Mouse (Mus musculus) forebrain, embryonic 14.5 days (tissue): ENCODE data around the gene Gjb4. TPM values are rescaled to one million over a fixed set of nuclear protein-coding genes. Genes with fewer than 3 reads are reported as not detected.

Experiments
- ATAC-seq: fragments of 200-750 bp; cut with Nextera tagmentation; 2 replicates; pipeline ENCODE4 v1.8.0; 2017; ENCODE audit warnings: mild to moderate bottlenecking, moderate library complexity
- DNase-seq: peaks from one replicate; pipeline ENCODE4 v3.0.0-alpha.2; 2015; ENCODE audit warnings: low spot score
- H3K27ac ChIP-seq: fragments of 300-500 bp; sonication (generic); 2 replicates; pipeline ENCODE4 v1.5.1; 2014; ENCODE audit warnings: low read depth, mild to moderate bottlenecking, control low read depth, low read length, moderate library complexity
- H3K27me3 ChIP-seq: fragments of 300-500 bp; sonication (generic); replicated peaks from 2 replicates; pipeline ENCODE4 v1.6.1; 2014; ENCODE audit warnings: low read length, control low read depth, mixed read lengths; ENCODE audit not compliant: control insufficient read depth, insufficient read depth
- H3K36me3 ChIP-seq: fragments of 300-500 bp; sonication (generic); 2 replicates; pipeline ENCODE4 v1.6.1; 2014; ENCODE audit warnings: low read length, control low read depth; ENCODE audit not compliant: control insufficient read depth, insufficient read depth
- H3K4me1 ChIP-seq: fragments of 300-500 bp; sonication (generic); 2 replicates; pipeline ENCODE4 v1.6.1; 2014; ENCODE audit warnings: antibody characterized with exemption, low read length, control low read depth; ENCODE audit not compliant: control insufficient read depth, insufficient read depth
- H3K4me2 ChIP-seq: fragments of 300-500 bp; sonication (generic); 2 replicates; pipeline ENCODE4 v1.6.1; 2014; ENCODE audit warnings: mild to moderate bottlenecking, control low read depth, low read length
- H3K4me3 ChIP-seq: fragments of 300-500 bp; sonication (generic); 2 replicates; pipeline ENCODE4 v1.5.1; 2014; ENCODE audit warnings: low read depth, low read length, control low read depth
- H3K9ac ChIP-seq: fragments of 300-500 bp; sonication (generic); 2 replicates; pipeline ENCODE4 v1.6.1; 2014; ENCODE audit warnings: mild to moderate bottlenecking, low read length, control low read depth, moderate library complexity
- H3K9me3 ChIP-seq: fragments of 300-500 bp; sonication (generic); replicated peaks from 2 replicates; pipeline ENCODE4 v1.6.1; 2016; ENCODE audit warnings: low read length, control low read depth, mixed read lengths; ENCODE audit not compliant: control insufficient read depth
- WGBS: fragments of 180-500 bp; shearing (Covaris S2); extraction: QIAGEN DNeasy Blood & Tissue Kit; methylation state at CpG from one replicate; pipeline ENCODE4 v1.1.7; 2014; 5-methylcytosine and 5-hydroxymethylcytosine counted together
- polyA plus RNA-seq: library from polyadenylated mRNA; unstranded; fragments of >200 nt; fragmentation: Nextera tagmentation; extraction: Ambion mirVana; gene quantifications from 2 replicates; pipeline ENCODE4 v1.2.1, GENCODE M21; 2014

Gene Gjb4
- polyA plus RNA-seq, 1 experiment from 2014 or later: not detected

DNA sequence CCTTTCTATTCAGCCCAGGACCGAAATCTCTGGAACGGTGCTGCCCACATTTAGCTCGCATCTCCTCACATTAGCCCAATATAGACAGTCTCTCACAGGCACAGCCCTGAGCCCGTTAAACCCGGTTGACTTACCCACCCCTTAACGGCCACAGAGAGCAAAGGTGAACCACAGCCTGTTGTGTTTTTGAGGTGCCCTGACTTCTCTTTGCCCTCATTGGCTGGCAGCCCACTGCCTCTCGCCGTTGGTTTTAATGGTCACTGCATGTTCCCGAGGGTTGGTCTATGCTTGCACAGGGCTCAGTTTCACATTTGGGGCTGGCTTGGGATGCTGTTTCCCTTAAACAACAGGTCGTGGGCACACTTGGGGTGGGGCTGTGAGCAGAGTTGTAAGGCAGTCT lies 29.6 kb downstream of the Gjb4 start:
- DNase-seq (no peak), ATAC-seq (no peak)
- H3K4me2 ChIP-seq: no peak overlapping the region
- no peak overlapping the region for H3K27ac ChIP-seq
- WGBS: 74% methylated on average over 10 of the region's 10 CpGs
- H3K9ac ChIP-seq: no peak overlapping the region
- H3K4me1 ChIP-seq: no peaks in the 10 kb centered on the region
- H3K36me3 ChIP-seq: no peaks in the 10 kb centered on the region
- peaks cover 12% of the 10 kb centered on the region; the same call in 1 of the 2 replicates for H3K27me3 ChIP-seq
- no peak overlapping the region for H3K4me3 ChIP-seq
- no peaks in the 10 kb centered on the region for H3K9me3 ChIP-seq

DNA sequence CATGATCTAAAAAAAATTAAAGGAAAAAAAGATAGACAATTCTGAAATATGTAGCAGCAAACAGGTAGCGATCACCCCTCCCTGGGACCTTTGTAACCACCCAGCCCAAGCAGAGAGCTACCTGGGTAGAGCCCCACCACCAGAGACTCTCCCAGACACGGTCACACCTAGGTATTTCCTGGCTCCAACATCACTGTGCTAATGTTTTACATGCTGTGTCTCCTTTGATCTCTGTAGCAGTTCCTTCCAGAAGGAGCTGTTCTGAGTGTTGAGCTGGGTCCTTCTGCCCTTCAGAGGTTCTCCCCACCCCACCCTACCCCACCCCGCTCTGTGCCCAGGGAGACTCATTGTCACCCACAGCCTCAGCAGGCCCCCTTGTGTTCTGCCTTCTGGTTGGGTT lies 30.2 kb downstream of the Gjb4 start:
- H3K4me3 ChIP-seq: no peak overlapping the region
- no peak for ATAC-seq
- 83% methylated on average over 3 of the region's 3 CpGs for WGBS
- H3K9me3 ChIP-seq: no peaks in the 10 kb centered on the region
- DNase-seq: no peak
- H3K27ac ChIP-seq: no peak overlapping the region
- no peaks in the 10 kb centered on the region for H3K4me1 ChIP-seq
- peaks cover 12% of the 10 kb centered on the region; the same call in 1 of the 2 replicates for H3K27me3 ChIP-seq
- H3K4me2 ChIP-seq: no peak overlapping the region
- H3K9ac ChIP-seq: no peak overlapping the region
- no peaks in the 10 kb centered on the region for H3K36me3 ChIP-seq

DNA sequence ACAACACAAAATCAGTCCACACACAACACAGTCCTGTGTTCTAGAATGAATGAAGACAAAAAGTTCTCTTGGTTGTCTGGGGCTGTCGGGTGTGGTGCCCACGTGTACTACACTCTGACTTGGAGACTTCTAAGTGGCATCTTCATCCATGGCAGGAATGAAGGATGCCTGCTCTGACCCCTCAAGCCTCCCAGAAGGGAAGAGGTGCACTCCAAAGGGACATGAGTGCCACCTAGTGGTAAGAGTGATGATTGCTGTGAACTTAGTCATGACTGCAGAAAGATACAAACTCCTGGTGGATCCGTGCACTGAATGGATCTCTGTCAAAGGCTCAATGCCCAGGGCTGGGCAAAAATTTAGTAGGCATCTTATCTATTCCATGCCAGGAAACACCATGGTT lies 34.3 kb downstream of the Gjb4 start:
- H3K4me3 ChIP-seq: no peak overlapping the region
- H3K4me2 ChIP-seq: no peak overlapping the region
- H3K27ac ChIP-seq: no peak overlapping the region
- 3% methylated on average over 3 of the region's 3 CpGs for whole genome bisulfite sequencing
- no peak overlapping the region for H3K9ac ChIP-seq
- DNase-seq (peak; percentile 83), ATAC-seq (peak; percentile 57)
- no peaks in the 10 kb centered on the region for H3K36me3 ChIP-seq
- no peaks in the 10 kb centered on the region for H3K9me3 ChIP-seq
- H3K27me3 ChIP-seq: no peaks in the 10 kb centered on the region
- no peaks in the 10 kb centered on the region for H3K4me1 ChIP-seq

- no peak overlapping the region for H3K9ac ChIP-seq
- no peak overlapping the region for H3K4me3 ChIP-seq
- 58% methylated on average over 4 of the region's 4 CpGs for whole genome bisulfite sequencing
- no peaks in the 10 kb centered on the region for H3K27me3 ChIP-seq
- no peaks in the 10 kb centered on the region for H3K4me1 ChIP-seq
- ATAC-seq: no peak
- DNase-seq: peak; percentile 19
- H3K36me3 ChIP-seq: no peaks in the 10 kb centered on the region
- no peak overlapping the region for H3K4me2 ChIP-seq
- no peak overlapping the region for H3K27ac ChIP-seq
- H3K9me3 ChIP-seq: no peaks in the 10 kb centered on the region
Observed at GRCm38 (mm10) chr4:127317143-127317542, 36.7 kb downstream of the Gjb4 start.

DNA sequence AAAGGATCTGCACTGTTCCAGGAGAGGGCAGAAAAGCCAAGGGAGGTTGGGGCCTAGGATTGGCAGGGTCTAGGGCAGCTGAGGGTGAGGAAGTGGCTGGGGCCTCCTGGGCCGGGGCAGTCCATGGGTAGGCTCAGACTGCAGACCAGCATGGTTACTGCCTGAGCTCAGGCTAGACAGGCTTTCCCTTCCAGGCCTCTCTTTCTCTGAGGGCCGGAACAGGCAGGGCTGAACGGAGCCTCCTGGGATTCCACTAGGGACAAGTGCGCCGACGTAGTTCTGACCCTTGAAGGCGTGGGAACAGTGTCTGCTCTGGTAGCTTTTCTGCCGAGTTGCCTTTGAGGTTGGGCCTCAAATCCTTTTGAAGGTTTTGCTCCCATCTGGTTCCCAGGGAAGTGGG lies 38.1 kb downstream of the Gjb4 start:
- DNase-seq (no peak), ATAC-seq (no peak)
- whole genome bisulfite sequencing: 88% methylated on average over 7 of the region's 8 CpGs
- no peaks in the 10 kb centered on the region for H3K4me1 ChIP-seq
- no peak overlapping the region for H3K4me3 ChIP-seq
- H3K9me3 ChIP-seq: no peaks in the 10 kb centered on the region
- H3K36me3 ChIP-seq: no peaks in the 10 kb centered on the region
- no peak overlapping the region for H3K4me2 ChIP-seq
- H3K9ac ChIP-seq: no peak overlapping the region
- H3K27me3 ChIP-seq: no peaks in the 10 kb centered on the region
- no peak overlapping the region for H3K27ac ChIP-seq

DNA sequence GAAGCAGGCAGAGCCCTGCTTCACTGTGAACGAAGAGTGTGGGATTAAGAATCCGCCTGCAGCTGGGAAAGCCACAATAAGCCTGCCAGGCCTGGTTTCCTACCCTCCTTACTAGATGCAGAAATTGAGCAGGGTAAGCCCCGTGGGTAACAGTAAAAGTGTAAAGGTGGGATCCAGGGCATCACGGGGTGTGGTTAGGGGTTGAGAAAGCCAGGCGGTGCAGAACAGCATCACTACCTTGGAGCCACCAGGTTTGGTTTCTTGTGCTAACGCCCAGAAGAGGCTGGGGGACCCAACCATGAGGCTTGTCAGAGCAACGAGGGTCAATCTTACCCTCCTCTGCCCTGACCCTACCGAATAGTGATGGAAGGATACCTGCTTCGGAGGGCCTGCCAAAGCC lies 39.3 kb downstream of the Gjb4 start:
- Histone ChIP-seq H3K9me3 (no peaks in the 10 kb centered on the region), H3K4me3 (no peak overlapping the region; the same call in 1 of the 2 replicates), H3K36me3 (no peaks in the 10 kb centered on the region), H3K4me1 (no peaks in the 10 kb centered on the region), H3K27me3 (no peaks in the 10 kb centered on the region), H3K4me2 (peak overlapping the region; percentile 66; the same call in 1 of the 2 replicates), H3K9ac (no peak overlapping the region), H3K27ac (no peak overlapping the region)
- ATAC-seq: no peak
- 43% methylated on average over 9 of the region's 9 CpGs for WGBS
- DNase-seq: no peak

GRCm38 (mm10) chr4:127313861-127314260 lies 40.0 kb downstream of the Gjb4 start, which contains the start of gene Gja4:
Gene Gja4, minus strand, starts transcription at chr4:127314039.
- DNase-seq: peak; percentile 88
- no peaks in the 10 kb centered on the region for H3K4me1 ChIP-seq
- no peaks in the 10 kb centered on the region for H3K9me3 ChIP-seq
- H3K27ac ChIP-seq: no peak within 1 kb of the TSS
- peak within 1 kb of the TSS; percentile 38 for H3K4me3 ChIP-seq
- no peaks in the 10 kb centered on the region for H3K36me3 ChIP-seq
- peak within 1 kb of the TSS; percentile 66 for H3K4me2 ChIP-seq
- H3K27me3 ChIP-seq: no peaks in the 10 kb centered on the region
- WGBS: 0% methylated on average over 25 of the region's 25 CpGs
- peak within 1 kb of the TSS; percentile 55 for H3K9ac ChIP-seq
- ATAC-seq: peak; percentile 85

DNA sequence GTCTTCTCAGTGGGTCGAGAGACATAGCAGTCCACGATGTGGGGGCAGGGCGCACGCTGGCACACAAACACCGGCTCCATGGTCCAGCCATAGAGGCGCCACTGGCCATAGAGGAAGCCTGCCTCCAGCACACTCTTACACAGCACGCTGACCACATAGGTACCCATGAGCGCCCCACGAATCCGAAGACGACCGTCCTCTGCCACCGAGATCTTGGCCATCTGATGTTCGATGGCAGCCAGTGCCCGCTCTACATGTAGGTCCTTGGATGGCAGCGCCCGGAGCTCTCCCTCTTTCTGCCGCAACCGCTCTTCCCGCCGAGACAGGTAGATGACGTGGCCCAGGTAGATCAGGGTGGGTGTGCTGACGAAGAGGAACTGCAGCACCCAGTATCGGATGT lies 41.5 kb downstream of the Gjb4 start:
- DNase-seq (no peak), ATAC-seq (no peak)
- H3K27ac ChIP-seq: no peak overlapping the region
- no peaks in the 10 kb centered on the region for H3K4me1 ChIP-seq
- H3K9ac ChIP-seq: no peak overlapping the region
- no peak overlapping the region for H3K4me3 ChIP-seq
- H3K36me3 ChIP-seq: no peaks in the 10 kb centered on the region
- 67% methylated on average over 24 of the region's 24 CpGs for whole genome bisulfite sequencing
- no peaks in the 10 kb centered on the region for H3K27me3 ChIP-seq
- no peak overlapping the region for H3K4me2 ChIP-seq
- no peaks in the 10 kb centered on the region for H3K9me3 ChIP-seq

GRCm38 (mm10) chr4:127311561-127311960 lies 42.3 kb downstream of the Gjb4 start:
- Histone ChIP-seq H3K4me2 (no peak overlapping the region), H3K4me1 (no peaks in the 10 kb centered on the region), H3K27ac (no peak overlapping the region), H3K9ac (no peak overlapping the region), H3K4me3 (no peak overlapping the region), H3K36me3 (no peaks in the 10 kb centered on the region), H3K9me3 (no peaks in the 10 kb centered on the region), H3K27me3 (no peaks in the 10 kb centered on the region)
- DNase-seq (no peak), ATAC-seq (no peak)
- 60% methylated on average over 9 of the region's 9 CpGs for WGBS
